Mouse (Mus musculus) A20 (cell line): ENCODE measurements around the gene Wdr44.
"Not testable (repeated sequence)": the region's sequence is repeated elsewhere in the genome, so short reads cannot be mapped to it uniquely, and the experiment has no call there.

Experiments used
- DNase-seq: peaks from one replicate; pipeline ENCODE4 v3.0.0-alpha.2; 2011; ENCODE audit warnings: low read depth, low spot score

Wdr44 gene

GRCm38 (mm10) chrX:23692722-23693442 is at the start of gene Wdr44:
Gene Wdr44, plus strand, starts transcription at chrX:23693051.
- peak; percentile 92 for DNase-seq

- no peak for DNase-seq
These were observed 44.5 kb upstream of the Wdr44 start for GRCm38 (mm10) chrX:23648371-23648770.

GRCm38 (mm10) chrX:23662216-23662615 is 30.6 kb upstream of the Wdr44 start:
- peak; percentile 39 for DNase-seq

- DNase-seq: peak; percentile 19
These were observed 19.7 kb upstream of the Wdr44 start for GRCm38 (mm10) chrX:23673193-23673592.

- DNase-seq: peak; percentile 48
These were observed 17.4 kb upstream of the Wdr44 start for GRCm38 (mm10) chrX:23675450-23675849.

- DNase-seq: no peak
These were observed 16.3 kb upstream of the Wdr44 start for GRCm38 (mm10) chrX:23676583-23676982.

GRCm38 (mm10) chrX:23677511-23677910 is 15.3 kb upstream of the Wdr44 start:
- DNase-seq: no peak

- no peak for DNase-seq
These were observed 522 bp upstream of the Wdr44 start for GRCm38 (mm10) chrX:23692336-23692721.

- DNase-seq: peak; percentile 54
These were observed 871 bp downstream of the Wdr44 start for GRCm38 (mm10) chrX:23693443-23694400.

GRCm38 (mm10) chrX:23694588-23694987 is 1.7 kb downstream of the Wdr44 start:
- no peak for DNase-seq

- DNase-seq: peak; percentile 42
These were observed 2.3 kb downstream of the Wdr44 start for GRCm38 (mm10) chrX:23695109-23695508.

- peak; percentile 52 for DNase-seq
These were observed 4.5 kb downstream of the Wdr44 start for GRCm38 (mm10) chrX:23697346-23697745.

GRCm38 (mm10) chrX:23699023-23699422 is 6.2 kb downstream of the Wdr44 start:
- no peak for DNase-seq

GRCm38 (mm10) chrX:23717247-23717646 is 24.4 kb downstream of the Wdr44 start:
- DNase-seq: no peak

- no peak for DNase-seq
These were observed 34.6 kb downstream of the Wdr44 start for GRCm38 (mm10) chrX:23727463-23727862.

- DNase-seq: no peak
These were observed 61.8 kb downstream of the Wdr44 start for GRCm38 (mm10) chrX:23754671-23755070.

- no peak for DNase-seq
These were observed 75.0 kb downstream of the Wdr44 start for GRCm38 (mm10) chrX:23767849-23768248.

GRCm38 (mm10) chrX:23807125-23807524 is 114.3 kb downstream of the Wdr44 start:
- peak; percentile 36 for DNase-seq

GRCm38 (mm10) chrX:23810365-23810764 is 117.5 kb downstream of the Wdr44 start:
- no peak for DNase-seq

- not testable (repeated sequence) for DNase-seq
These were observed 120.4 kb downstream of the Wdr44 start for GRCm38 (mm10) chrX:23813287-23813686.

- DNase-seq: not testable (repeated sequence)
These were observed 130.0 kb downstream of the Wdr44 start for GRCm38 (mm10) chrX:23822885-23823284.

GRCm38 (mm10) chrX:23823398-23824023 is 130.7 kb downstream of the Wdr44 start:
- DNase-seq: no peak
